Mouse (Mus musculus) kidney, postnatal 0 days (tissue): Measurements from ENCODE around the gene Ndp. TPM values are rescaled to one million over a fixed set of nuclear protein-coding genes. Genes with fewer than 3 reads are reported as not detected.
A peak's percentile ranks its signal among the peaks of the same experiment; 100 is the strongest.

Experiments
- ATAC-seq: fragments of 200-750 bp; cut with Nextera tagmentation; replicated peaks from 2 replicates; pipeline ENCODE4 v1.8.0; 2017; ENCODE audit warnings: low read depth, moderate number of reproducible peaks, moderate TSS enrichment, moderate library complexity; ENCODE audit not compliant: low FRiP score
- DNase-seq: peaks from one replicate; pipeline ENCODE4 v3.0.0-alpha.2; 2016; ENCODE audit warnings: low spot score
- H3K27ac ChIP-seq: fragments of 300-500 bp; sonication (generic); 2 replicates; pipeline ENCODE4 v1.5.1; 2014; ENCODE audit warnings: mild to moderate bottlenecking
- H3K27me3 ChIP-seq: fragments of 300-500 bp; sonication (generic); 2 replicates; pipeline ENCODE4 v1.6.1; 2014; ENCODE audit warnings: low read length, mixed read lengths; ENCODE audit not compliant: insufficient read depth
- H3K36me3 ChIP-seq: fragments of 300-500 bp; sonication (generic); 2 replicates; pipeline ENCODE4 v1.6.1; 2014; ENCODE audit warnings: low read length, mixed read lengths; ENCODE audit not compliant: insufficient read depth
- H3K4me1 ChIP-seq: fragments of 300-500 bp; sonication (generic); replicated peaks from 2 replicates; pipeline ENCODE4 v1.6.1; 2014; ENCODE audit warnings: antibody characterized with exemption, low read length, mixed read lengths; ENCODE audit not compliant: insufficient read depth
- H3K4me2 ChIP-seq: fragments of 300-500 bp; sonication (generic); 2 replicates; pipeline ENCODE4 v1.6.1; 2014; ENCODE audit warnings: mild to moderate bottlenecking, low read length, moderate library complexity, mixed read lengths
- H3K4me3 ChIP-seq: fragments of 300-500 bp; sonication (generic); replicated peaks from 2 replicates; pipeline ENCODE4 v1.5.1; 2014; ENCODE audit warnings: low read depth, low read length
- H3K9ac ChIP-seq: fragments of 300-500 bp; sonication (generic); 2 replicates; pipeline ENCODE4 v1.6.1; 2014; ENCODE audit warnings: low read depth, low read length
- H3K9me3 ChIP-seq: fragments of 300-500 bp; sonication (generic); replicated peaks from 2 replicates; pipeline ENCODE4 v1.6.1; 2016; ENCODE audit warnings: low read length, inconsistent platforms, mixed read lengths
- CTCF ChIP-seq: IDR thresholded peaks from 2 replicates; pipeline ENCODE4 v1.5.1; 2016; ENCODE audit warnings: antibody characterized with exemption, low read depth, mild to moderate bottlenecking, moderate library complexity
- WGBS: fragments of 180-500 bp; shearing (Covaris S2); extraction: QIAGEN DNeasy Blood & Tissue Kit; methylation state at CpG from one replicate; pipeline ENCODE4 v1.1.7; 2014; 5-methylcytosine and 5-hydroxymethylcytosine counted together
- polyA plus RNA-seq: library from polyadenylated mRNA; unstranded; fragments of >200 nt; fragmentation: Nextera tagmentation; extraction: Ambion mirVana; gene quantifications from 2 replicates; pipeline ENCODE4 v1.2.1, GENCODE M21; 2015

The Ndp gene
- polyA plus RNA-seq, 1 experiment from 2014 or later, result 1.6 TPM

- H3K4me2 ChIP-seq, result no peak overlapping the region
- DNase-seq (no peak), ATAC-seq (no peak)
- no peaks in the 10 kb centered on the region for H3K36me3 ChIP-seq
- H3K9me3 ChIP-seq, result no peaks in the 10 kb centered on the region
- no peak overlapping the region for H3K27ac ChIP-seq
- 69% methylated on average over 2 of the region's 2 CpGs for WGBS
- no peaks in the 10 kb centered on the region for H3K4me1 ChIP-seq
- H3K9ac ChIP-seq, result no peak overlapping the region
- no peak overlapping the region for H3K4me3 ChIP-seq
- H3K27me3 ChIP-seq, result no peaks in the 10 kb centered on the region
- TF ChIP-seq CTCF, result no peak
Measured at GRCm38 (mm10) chrX:16908652-16909051, 2.9 kb downstream of the Ndp start.

DNA sequence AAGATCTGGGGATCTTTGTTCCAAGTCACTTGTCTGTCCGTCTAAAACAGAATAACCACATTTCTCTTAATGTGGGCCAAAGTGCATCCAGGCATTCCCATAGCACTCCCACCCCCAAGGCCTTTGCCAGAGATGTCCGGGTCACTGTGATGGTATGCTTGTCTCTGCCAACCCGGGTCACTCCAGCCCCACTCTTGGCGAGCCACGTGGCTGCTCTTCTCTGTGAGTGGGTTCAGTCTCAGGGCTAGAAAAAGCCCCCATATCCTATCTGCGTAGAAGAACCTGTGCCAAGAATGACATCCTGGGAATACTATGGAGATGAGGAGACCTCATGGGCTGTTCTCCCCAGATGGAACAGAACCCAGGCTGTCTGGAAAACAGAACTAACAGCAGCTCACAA lies 4.0 kb downstream of the Ndp start:
- no peak overlapping the region for H3K4me3 ChIP-seq
- H3K27me3 ChIP-seq, result no peaks in the 10 kb centered on the region
- no peaks in the 10 kb centered on the region for H3K36me3 ChIP-seq
- no peak overlapping the region for H3K27ac ChIP-seq
- H3K4me2 ChIP-seq, result no peak overlapping the region
- no peak for TF ChIP-seq CTCF
- WGBS, result 73% methylated on average over 6 of the region's 6 CpGs
- no peaks in the 10 kb centered on the region for H3K4me1 ChIP-seq
- H3K9ac ChIP-seq, result no peak overlapping the region
- ATAC-seq (no peak), DNase-seq (no peak)
- H3K9me3 ChIP-seq, result no peaks in the 10 kb centered on the region

- DNase-seq (peak; percentile 90), ATAC-seq (peak; percentile 78)
- Histone ChIP-seq H3K4me2 (no peak overlapping the region), H3K9me3 (no peaks in the 10 kb centered on the region), H3K27ac (no peak overlapping the region), H3K27me3 (no peaks in the 10 kb centered on the region), H3K36me3 (no peaks in the 10 kb centered on the region), H3K9ac (no peak overlapping the region), H3K4me3 (no peak overlapping the region), H3K4me1 (no peaks in the 10 kb centered on the region)
- 34% methylated on average over 5 of the region's 5 CpGs for WGBS
- TF ChIP-seq CTCF, result peak; percentile 95
Measured at GRCm38 (mm10) chrX:16894377-16895175, 17.0 kb downstream of the Ndp start.

- Histone ChIP-seq H3K27me3 (no peaks in the 10 kb centered on the region), H3K4me3 (no peak overlapping the region), H3K27ac (no peak overlapping the region), H3K4me1 (no peaks in the 10 kb centered on the region), H3K9ac (no peak overlapping the region), H3K9me3 (no peaks in the 10 kb centered on the region), H3K4me2 (no peak overlapping the region), H3K36me3 (no peaks in the 10 kb centered on the region)
- ATAC-seq (no peak), DNase-seq (no peak)
- TF ChIP-seq CTCF, result no peak
Measured at GRCm38 (mm10) chrX:16867640-16868314, 43.8 kb downstream of the Ndp start.

DNA sequence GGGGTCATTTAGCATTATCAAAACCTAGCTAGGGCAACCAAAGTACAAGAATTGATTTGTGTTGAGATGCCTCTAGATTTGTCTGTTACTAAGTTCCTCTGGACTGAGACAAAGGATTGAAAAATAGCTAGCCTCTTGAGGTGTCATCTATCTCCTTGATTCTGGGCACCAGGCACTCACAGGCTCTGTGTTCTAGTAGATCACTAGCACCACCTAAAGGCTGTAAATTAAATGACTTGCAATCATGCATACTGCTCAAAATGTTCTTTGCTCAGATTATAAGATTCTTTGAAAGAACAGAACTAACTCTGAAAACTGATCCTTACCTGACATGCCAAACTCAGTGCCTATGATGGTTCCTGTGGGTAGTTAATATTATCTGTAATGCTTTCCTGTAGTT lies 51.3 kb downstream of the Ndp start:
- Histone ChIP-seq H3K36me3 (no peaks in the 10 kb centered on the region), H3K27ac (no peak overlapping the region), H3K4me2 (no peak overlapping the region), H3K27me3 (no peaks in the 10 kb centered on the region), H3K9ac (no peak overlapping the region), H3K9me3 (no peaks in the 10 kb centered on the region), H3K4me3 (no peak overlapping the region), H3K4me1 (no peaks in the 10 kb centered on the region)
- DNase-seq, result peak; percentile 32
- peak; percentile 62 for TF ChIP-seq CTCF
- no peak for ATAC-seq

GRCm38 (mm10) chrX:16846034-16846433 lies 65.5 kb downstream of the Ndp start:
- Histone ChIP-seq H3K36me3 (no peaks in the 10 kb centered on the region), H3K27ac (no peak overlapping the region), H3K9ac (no peak overlapping the region), H3K4me2 (no peak overlapping the region), H3K27me3 (no peaks in the 10 kb centered on the region), H3K4me1 (no peaks in the 10 kb centered on the region), H3K4me3 (no peak overlapping the region), H3K9me3 (no peaks in the 10 kb centered on the region)
- ATAC-seq (no peak), DNase-seq (no peak)
- 88% methylated on average over 2 of the region's 2 CpGs for whole genome bisulfite sequencing
- TF ChIP-seq CTCF, result no peak
